Mouse (Mus musculus) adrenal gland, postnatal 10 days (tissue): ENCODE results near the gene BC005537. TPM values are rescaled to one million over a fixed set of nuclear protein-coding genes. Genes with fewer than 3 reads are reported as not detected.

ENCODE experiments used
- DNase-seq: peaks from one replicate; pipeline ENCODE4 v3.0.0; 2021; ENCODE audit warnings: mixed read lengths
- total RNA-seq, 2 experiments: library from RNA; stranded (reverse); gene quantifications; 2 replicates each; pipeline ENCODE4 v1.2.3; 2021

The BC005537 gene
- total RNA-seq, 2 experiments from 2014 or later = 149 to 152 TPM

DNA sequence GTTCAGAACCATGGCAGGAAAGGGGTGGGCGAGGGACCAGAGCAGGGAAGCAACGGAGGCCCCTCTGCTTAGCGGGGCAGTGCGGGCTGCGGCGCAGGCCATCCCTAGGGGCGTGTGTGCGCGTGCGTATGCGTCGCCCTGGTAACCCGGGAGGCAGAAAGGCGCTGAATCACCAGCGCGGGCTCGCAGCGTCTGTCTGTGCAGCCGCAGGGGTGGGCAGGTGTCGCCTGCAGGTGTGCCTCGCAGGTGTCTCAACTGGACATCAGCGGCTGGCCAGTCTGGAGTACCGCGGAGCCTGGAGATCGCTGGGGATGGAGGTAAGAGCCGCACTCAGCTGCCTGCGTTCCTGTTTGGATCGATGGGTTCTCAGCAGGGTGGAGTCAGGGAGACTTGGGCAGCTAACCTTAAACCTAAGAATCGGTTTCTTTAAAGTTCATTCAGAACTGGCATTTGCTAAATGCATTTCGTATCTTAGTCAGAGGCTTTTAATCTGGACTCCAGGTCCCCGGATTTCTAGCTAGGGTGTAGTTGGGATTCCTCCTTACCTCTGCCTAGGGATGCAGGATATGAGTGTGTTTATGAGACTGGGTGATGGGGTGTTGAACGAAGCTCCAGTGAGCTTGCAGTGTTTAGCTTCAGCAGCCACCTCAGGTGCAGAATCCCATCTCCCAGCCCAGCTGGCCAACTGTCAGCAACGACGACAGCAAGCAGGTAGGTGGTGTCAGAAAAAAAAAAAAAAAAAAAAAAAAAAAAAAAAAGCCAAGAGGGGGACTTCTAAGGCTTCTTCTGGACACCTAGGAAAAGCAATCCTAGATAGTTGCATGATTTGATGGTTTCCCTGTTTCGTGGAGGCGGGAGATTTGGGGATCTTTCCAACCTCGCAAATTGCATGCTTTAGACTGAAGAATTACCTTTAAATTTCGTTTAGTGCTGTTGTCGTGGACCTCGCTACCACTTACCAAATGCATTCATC is 43.8 kb downstream of the BC005537 start, which contains the start of gene D130043K22Rik:
TSS of gene D130043K22Rik (plus strand) at position 153 of the 973 bp plus-strand sequence.
- peak; percentile 79 for DNase-seq

DNA sequence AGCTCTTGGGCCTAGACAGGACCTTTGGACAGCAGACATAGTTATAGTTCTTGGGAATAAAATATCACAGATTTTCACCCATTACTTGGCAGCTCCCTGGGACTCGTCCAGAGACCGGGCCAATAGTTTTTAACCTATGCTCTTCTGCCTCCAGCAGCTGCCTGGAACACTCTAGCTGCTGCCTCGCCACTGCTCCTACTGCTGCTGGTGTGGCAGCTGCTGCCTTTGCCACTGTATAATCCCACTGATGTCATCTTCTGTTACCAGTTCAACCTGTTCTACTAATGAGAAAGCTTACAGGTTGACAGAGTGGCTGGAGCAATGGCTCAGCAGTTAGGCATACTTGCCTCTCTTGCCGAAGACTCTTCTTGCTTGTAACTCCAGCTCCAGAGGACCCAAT is 47.9 kb downstream of the BC005537 start:
- DNase-seq = no peak

DNA sequence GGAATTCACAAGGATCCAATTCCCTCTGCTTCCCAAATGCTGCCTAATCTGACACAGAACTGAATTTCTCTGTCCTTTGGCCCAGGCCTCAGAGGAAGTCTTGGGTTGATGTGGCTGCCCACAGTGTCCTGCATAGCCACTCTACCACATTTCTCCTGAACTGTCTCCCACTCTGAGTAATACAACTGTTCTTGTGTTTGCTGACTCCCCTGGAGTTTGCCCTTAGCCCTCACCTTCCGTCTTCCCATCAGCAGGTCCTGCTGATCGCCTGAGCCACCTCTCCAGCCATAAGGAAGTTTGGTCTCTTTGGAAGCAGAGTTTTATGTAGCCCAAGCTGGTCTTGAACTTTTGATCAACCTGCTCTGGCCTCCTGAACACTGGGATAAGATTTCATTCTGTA is 50.5 kb downstream of the BC005537 start:
- no peak for DNase-seq

DNA sequence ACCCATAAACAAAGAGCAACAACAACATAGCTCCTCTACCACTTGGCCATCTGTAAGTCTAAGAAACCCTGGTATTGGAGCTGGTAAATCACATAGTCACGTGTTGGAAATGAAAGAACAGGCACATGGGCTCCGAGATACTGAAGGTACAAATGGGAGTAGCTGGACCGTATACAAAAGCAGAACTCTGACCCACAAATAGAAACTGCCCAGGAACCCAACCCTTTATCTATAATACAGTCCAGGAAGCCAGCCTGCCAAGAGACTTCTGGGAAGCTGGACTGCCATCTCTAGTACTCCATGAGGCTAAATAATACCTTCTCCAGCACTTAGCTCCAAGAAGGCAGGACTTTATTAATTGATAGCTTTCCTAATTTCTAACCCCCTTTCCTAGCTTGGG is 51.1 kb downstream of the BC005537 start:
- no peak for DNase-seq

DNA sequence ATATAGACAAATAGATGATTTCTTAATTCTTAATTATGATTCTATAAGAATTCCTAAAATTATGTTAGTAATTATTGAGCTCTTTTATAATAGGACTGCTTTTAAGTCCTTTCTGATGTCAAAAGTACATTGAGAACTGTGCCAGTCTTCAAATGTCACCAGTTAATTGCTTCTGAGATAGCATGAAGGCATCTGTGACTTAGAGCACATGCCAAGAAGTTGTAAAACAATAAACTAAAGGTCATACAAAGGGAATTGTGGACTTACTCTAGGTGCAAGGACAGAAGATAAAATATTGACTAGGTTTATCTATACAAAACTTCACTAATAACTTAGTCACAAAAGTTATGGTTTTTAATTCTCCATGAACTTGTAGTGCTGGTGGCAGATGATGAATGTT is 57.7 kb downstream of the BC005537 start:
- no peak for DNase-seq

DNA sequence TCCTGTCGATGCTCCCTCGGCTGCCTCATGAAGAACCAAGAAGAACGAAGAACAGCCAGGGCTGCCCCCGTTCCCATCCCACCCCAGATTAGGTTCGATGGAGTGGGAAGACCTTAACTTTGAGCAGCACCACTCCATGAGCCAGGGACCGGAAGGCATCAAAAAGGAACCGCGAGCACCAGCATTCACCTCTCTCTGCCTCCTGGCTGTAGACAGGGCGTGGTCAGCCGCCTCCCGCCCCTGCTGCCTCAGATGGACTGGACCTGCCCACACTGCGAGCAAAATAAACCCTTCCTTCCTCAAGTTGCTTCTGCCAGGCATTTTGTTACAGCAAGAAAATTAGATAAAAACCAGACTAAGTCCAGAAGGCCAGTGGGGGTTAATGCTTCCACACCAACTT is 59.6 kb downstream of the BC005537 start:
- no peak for DNase-seq

DNA sequence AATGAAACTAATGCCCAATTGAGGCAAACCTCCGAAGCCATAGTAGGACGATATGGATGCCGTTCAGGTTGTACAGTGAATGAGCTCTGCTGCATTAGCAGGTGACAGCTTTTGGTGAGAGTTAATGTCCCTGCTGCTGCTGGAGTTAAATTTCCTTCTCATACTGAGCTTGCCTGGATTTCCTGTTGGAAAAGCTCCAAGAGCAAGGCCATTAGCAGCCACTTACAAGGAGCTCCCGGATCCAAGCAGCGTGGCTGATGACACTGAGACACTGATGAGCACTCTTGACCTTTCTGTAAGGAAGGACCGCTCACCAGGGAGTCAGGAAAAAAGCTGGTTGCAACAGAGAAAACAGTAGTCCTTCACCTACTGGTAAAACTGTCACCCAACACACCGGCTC is 60.6 kb downstream of the BC005537 start:
- no peak for DNase-seq

DNA sequence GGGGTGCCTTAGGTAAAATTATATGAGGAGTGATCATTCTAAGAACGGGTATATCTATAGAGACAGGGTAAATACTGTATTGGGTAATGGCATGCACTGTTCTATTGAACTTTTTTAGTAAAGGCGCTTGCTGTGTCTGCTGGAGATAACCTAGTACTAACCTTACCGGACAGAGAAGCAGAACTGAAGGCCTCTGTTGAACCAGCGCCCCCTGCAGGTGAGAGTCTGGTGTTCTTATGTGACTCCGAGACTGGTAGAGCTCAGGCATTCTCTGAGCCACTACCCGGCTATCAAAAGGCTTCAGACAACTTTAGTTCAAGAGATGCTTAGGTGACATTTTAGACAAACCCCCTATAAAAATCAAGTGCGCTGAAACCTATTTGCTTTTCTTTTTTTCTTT is 61.1 kb downstream of the BC005537 start:
- DNase-seq = peak; percentile 73

Other genes with a start within 250 kb of the BC005537 start
- 10 to 100 TPM in 1 of 2 experiments, 1 to 10 TPM in 1; 7.5 to 10.9 TPM for gene Ripor2, start 219.5 kb upstream of the BC005537 start, total RNA-seq
- gene Armh2, start 60.4 kb upstream of the BC005537 start, total RNA-seq = not detected
- 10 to 100 TPM; 19.9 to 31.3 TPM for gene Gmnn, start 39.7 kb upstream of the BC005537 start, total RNA-seq
- gene Acot13, start 29.9 kb downstream of the BC005537 start, total RNA-seq = 100 to 1,000 TPM; 125 to 155 TPM
- gene Tdp2, start 30.0 kb downstream of the BC005537 start, total RNA-seq = 10 to 100 TPM; 23.1 to 31.6 TPM
- gene D130043K22Rik, start 43.5 kb downstream of the BC005537 start, total RNA-seq = 1 to 10 TPM; 1.2 to 1.4 TPM
- gene Aldh5a1, start 136.0 kb downstream of the BC005537 start, total RNA-seq = 10 to 100 TPM; 16.6 to 19.7 TPM
- gene Gpld1, start 141.5 kb downstream of the BC005537 start, total RNA-seq = 10 to 100 TPM in 1 of 2 experiments, 1 to 10 TPM in 1; 7.2 to 14.2 TPM
- 10 to 100 TPM; 45.6 to 73.5 TPM for gene Mrs2, start 218.7 kb downstream of the BC005537 start, total RNA-seq